Mouse (Mus musculus) right cerebral cortex, postnatal 10 days (tissue): ENCODE measurements at regions not wholly inside any gene's neighbourhood (a gene's known extent, or its start where the extent isn't known, plus 50 kb on each side); places are given as distances from the start of the nearest gene placed in this dataset.
"Not testable (repeated sequence)": the region's sequence is repeated elsewhere in the genome, so short reads cannot be mapped to it uniquely, and the experiment has no call there.

Experiments used
- DNase-seq, 2 experiments: peaks; one replicate each; pipeline ENCODE4 v3.0.0; 2021; ENCODE audit warnings: low spot score in 2 of 2

DNA sequence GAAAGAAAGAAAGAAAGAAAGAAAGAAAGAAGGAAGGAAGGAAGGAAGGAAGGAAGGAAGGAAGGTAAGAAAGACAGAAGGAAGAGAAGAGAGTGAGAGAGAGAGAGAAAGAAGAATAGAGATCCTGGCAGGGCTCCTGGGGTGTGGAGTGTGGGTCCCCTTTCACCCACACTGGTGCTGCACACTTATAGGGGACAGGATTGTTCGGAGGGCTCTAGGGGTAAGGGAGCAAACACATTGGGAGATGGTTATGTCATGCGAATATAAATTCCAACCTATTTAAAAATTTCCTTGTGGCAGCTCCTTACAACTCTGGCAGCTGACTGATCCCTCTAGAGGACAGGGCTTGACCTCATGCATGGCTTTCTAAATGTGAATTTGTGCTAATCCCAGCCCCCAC lies 286.5 kb downstream of the Fgf9 start:
- DNase-seq: no peak

DNA sequence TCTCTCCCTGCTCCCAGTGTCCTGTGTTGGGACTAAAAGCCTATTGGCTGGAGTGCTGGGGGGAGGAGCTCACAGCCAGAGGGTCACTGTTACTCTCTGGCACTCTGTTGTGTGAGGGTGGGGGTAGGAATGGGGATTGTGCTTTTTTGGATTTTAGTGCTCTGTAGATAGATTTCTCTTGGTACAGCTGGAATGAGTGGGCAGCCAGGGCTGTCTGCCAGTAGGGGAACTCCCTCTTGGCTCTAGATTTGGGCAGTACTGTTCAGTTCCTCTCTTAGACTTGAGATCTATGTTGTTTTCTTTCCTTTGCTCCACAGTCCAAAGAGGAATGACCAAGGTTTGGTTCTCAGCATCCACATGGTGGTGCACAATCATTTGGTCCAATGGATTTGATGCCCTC lies 282.6 kb downstream of the Fgf9 start:
- peak; percentile 52 to 66 for DNase-seq

DNA sequence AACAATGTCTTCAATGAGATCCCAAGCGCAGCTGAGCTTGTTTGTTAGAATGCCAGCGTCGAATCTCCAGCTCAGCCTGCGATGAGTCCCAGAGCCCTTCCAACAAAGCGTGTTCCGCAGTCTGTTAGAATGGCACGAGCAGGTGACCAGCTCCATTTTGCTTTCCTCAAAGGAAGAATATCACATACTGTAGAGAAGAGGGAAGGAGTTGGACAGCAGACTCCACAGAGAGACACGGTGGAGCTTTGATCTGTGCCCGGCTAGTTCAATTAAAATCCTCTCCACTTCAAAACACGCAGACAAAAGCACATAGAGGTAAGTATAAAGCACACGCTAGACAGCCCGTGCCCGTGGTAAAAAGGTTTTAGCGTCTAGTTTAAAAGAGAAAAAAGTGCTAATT lies 265.8 kb downstream of the Fgf9 start:
- no peak for DNase-seq

DNA sequence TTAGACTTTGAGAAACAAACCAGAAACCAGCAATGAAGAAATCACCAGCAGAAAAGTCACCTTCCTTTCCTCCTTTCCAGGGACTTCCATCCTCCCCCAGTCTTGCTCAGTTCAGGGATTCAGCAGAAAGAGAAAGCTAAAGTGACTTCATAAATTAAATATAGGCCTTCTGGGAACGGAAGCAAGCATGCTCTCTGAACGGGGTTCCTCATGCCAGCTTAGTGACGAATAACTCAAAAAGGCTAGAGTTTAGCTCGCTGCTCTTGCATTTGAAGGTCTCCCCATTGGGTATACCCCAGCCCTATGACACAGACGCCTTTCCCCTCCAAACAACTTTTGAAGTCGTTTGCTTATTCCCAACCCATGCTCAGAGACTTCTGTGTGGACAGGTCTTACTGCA lies 252.8 kb downstream of the Fgf9 start:
- no peak for DNase-seq

DNA sequence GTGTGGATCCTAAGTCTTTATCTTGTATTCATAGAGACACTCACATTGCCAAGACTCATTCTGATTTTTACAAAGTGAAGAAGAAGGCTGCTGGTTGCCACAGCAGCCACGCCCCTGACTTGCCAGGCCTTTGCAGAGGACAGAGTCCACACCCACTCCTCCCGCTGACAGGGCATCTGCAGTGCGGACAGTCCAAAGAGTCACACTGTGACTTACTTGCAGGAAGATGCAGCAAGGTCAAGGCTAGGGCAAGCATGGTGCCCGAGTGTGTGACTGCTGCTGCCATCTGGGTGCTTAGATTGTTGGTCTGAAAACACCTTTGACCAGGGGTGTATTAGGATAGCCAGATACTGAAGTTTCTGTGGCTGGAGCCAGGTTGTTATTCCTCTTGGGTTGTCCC lies 252.1 kb downstream of the Fgf9 start:
- DNase-seq: no peak

DNA sequence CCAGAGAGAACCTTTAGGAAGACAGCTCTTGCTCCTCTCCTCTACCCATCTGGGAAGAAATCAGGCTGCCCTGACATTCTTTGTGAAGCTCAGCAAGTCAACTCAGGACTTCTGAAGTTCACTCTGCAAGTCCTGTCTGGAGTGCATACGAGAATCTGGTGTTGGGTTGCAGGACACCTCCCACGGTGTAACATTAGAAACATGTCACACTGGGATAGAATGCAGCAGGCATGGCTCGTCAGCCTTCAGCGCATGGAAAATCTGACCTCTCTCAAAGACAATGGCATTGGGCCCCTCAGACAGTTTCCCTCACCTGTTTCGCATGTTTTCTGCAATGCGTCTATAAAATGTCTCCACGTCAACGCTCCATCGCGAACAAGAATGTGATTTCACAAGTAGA lies 251.5 kb downstream of the Fgf9 start:
- no peak for DNase-seq

DNA sequence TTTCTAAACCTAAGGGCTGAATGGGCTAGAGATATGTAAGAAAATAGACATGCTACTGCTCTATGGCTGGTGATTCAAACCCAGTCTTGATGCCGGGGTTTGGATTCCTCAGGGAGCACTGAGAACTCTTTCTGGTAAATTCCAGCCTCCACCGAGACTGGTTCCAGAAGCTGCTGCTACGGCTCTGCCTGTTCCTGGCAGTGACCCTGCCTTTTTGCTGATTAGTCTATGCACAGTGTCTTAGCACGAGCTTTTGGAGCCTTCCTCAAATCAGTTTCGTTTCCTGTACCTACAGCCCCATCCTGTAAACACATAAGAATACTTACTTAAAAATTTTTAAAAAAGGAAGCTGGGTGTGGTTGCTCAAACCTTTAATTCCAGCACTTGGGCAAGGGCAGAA lies 250.9 kb downstream of the Fgf9 start:
- no peak for DNase-seq

- no peak for DNase-seq
Observed at GRCm38 (mm10) chr14:58317640-58318039, 247.3 kb downstream of the Fgf9 start.

GRCm38 (mm10) chr14:58317231-58317630 lies 246.9 kb downstream of the Fgf9 start:
- no peak for DNase-seq

GRCm38 (mm10) chr14:58307695-58308094 lies 237.3 kb downstream of the Fgf9 start:
- no peak for DNase-seq

DNA sequence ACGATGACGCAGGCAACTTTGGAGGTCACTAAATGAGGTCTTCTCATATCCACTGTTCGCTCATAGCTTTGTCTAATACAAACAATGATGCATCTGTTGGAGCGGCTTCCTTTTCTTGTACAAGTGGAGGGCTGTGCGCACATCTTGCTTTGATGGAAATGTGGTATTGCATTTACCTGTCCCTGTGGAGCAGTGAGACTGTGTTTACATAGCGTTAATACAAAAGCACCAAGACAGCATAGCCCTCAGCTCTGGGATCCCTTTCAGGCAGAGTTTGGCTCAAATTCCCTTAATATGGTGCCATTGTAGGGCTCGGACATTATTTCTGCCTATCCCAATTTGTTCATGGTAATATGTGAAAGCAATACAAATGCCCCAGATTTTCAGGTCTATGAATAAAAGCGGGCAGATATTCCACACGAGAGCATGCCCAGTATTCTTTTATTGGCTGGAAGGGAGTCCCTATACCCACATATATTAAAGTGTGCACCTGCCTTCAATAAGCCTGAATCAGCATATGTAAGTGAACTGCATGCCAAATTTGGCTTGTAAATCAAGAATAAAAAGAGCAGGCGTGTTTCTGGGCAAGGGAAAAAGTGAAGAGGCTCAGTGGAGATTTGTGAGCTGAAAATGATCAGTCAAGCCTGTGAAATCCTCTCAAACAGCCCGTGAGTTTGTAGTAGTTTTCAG lies 236.6 kb downstream of the Fgf9 start:
- no peak for DNase-seq

DNA sequence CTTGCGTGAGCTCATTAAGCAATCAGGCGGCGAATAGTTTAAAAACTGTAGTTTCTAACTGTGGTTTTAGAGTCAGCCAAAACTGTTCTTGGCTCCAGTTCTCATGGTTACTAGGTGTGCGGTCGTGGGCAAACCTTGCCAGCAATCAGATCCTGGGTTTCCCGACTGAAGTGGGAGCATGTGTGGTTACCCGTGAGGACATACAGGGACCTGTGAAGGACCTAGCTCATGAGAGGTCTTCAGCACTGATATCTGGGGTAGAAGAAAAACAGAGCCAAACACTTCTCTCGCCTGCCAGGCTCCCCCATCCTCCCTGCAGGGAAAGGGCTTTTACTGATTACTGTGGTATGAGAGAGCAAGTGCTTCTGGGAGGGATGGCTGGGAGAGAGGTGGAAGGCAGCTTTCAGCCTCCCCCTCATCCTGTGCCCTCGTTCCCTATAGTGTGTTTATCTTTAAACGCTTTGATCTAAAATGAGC lies 230.1 kb downstream of the Fgf9 start:
- DNase-seq: no peak

DNA sequence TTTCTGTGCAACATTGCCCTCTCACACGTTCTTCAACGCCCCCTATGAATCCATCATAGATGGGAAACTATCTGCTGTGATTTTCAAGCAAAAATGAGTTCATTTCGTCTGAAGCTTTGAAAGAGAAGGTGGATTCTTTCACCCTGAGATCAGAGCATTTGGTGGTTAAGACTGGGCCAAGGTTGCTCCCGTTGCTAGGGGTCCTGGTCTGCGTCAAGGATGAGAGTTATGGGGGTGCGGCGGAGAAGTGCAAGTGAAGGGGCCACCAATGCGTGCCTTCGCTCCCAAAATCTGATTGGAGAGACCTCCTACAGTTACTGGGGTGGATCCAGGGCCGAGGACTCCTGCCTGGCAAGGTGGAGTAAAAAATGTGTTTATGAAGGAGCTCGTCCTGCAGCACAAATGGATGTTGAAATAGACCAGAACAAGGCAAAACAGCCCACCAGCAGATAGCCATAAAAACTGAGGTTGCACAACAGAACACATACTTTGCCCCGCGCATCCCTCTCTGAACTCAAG lies 215.7 kb downstream of the Fgf9 start:
- DNase-seq: no peak

DNA sequence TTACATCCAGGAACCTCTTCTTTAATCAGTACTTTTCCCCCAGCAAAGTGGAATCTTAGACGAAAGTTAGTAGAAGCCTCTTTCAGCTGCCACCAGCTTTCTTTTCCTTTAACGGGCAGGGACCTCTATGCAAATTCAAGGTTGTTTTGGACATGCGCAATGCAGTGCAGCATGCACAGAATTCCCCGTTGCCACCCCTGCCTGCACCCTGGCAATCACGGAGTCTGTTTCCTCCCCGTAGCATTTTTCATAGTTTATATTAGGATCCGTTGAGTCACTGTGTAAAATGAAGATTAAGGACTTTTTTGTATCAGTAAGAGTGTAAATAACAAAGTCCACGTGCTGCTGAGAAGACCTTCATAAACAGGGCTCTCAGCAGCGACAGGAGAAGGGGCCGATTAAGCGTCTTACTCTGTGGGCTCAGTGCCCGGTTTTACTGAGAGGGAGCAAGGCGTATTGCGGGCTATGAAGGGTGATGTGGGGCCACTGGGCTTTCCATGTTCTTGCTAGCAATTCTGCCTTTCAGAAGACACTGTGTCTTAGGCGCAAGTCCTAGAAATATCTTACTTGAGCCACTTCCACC lies 212.5 kb downstream of the Fgf9 start:
- peak in 1 of 2 experiments; percentile 28 for DNase-seq

DNA sequence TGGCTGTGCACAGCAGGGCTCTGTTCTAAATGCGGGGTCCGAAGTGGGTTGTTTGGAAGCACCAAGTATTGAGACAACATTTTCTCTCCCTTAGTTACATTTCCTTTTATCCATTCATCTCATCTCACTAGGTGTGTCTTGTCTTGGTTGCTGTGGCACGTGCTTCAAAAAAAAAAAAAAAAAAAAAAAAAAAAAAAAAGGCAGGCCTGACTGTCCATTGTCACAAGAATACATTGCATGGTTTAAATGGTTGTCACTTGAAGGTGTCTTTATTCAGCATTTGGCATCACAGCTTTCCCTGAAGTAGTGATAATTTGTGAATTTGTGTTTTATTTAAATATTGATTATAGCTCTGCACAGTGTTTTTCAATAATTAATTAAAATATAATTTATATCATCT lies 211.9 kb downstream of the Fgf9 start:
- DNase-seq: no peak

- DNase-seq: not testable (repeated sequence)
Observed at GRCm38 (mm10) chr14:58274440-58274839, 204.1 kb downstream of the Fgf9 start.

DNA sequence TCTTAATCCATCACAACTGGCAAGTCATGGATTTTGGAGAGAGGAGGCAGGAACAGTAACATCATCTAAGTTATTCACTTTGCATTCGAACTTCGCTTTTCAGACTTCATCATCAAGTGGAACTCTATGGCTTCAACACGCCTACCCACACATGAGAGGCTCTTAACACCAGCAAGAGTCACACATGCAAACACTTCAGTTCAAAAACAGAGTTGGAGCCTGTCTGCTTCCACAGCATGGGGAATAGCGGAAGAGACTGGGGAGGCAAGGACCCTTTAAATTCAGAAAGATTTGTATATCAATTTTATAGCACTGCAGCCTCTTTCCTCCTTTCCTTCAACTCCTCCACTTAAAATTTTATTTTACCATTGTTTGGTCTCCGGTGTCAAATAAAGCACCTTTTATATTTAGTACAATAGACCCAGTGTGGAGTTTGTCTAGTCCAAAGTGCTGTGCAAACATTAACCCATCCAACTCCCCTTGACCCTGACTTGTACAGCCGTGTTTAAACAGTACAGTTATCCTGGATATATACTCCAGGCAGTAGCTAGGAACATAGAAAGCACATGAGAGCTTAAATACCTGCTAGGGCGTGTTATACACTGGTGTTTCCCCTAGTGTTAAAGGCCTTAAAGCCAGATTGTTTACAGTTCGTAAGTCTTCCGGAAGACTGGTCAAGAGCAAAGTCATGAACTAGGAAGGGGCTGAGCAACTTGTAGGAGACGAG lies 203.5 kb downstream of the Fgf9 start:
- DNase-seq: no peak

DNA sequence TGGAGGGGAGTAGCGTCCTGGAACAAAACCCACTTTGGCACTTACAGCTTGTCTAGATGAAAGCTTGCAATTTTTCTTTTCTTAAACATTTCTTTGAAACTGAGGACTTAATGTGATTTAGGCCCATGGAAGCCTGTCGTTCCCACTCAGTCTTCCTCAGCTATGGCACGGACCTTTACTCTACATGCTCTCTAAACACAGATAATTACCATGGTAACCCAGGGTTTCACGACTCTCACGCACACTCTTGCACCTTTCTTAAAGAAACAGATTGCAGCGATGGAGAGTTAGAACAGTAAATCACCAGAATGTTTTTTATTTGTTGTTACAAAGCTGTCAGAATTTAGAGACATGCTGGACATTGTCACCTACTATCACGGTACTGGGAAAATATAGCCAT lies 195.0 kb downstream of the Fgf9 start:
- DNase-seq: no peak

DNA sequence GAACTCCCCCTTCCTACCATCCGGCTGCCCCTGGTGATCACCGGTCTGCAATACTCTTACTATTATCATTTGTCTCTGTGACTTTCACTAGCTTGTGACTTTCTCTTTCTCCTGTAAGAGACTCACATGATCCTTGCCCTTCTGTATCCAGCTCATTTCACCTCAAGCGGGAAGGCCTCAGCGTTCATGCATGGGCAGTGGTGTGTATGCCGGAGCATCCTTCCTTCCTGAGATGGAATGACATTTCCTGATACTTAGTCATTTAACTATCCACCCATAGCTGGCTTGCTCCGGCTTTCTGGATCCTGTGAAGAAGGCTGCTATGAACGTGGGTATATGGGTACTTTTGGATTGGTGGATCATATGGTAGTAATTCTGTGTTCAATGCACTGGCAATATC lies 194.1 kb downstream of the Fgf9 start:
- DNase-seq: no peak

DNA sequence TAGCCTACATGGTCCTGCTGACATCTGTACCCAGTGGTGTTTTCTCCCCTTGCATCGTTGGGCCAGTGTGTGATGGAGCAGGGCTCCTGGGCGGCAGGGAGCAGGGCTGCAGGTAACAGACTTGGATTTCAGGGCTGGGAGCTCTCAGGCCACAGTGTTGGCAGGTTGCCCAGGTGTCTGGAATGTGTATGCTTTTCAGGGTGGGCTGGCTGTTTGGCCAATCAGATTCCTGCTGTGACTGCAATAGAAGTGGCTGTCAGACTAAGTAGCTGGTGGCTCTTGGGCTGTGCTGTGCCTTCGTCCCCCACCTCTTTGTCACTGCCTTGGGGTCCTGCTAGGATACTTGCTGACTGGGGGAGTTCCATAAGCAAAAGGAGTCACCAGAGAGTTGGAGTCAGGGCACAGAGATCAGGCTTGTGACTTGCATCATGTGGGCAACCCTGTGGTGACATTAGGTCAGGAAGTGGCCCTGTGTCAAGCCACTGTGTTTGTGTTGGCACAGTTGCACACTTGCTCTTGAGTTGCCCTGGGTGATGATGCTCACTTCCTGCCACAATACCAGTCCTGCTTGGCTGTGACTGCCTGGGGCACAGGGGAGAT lies 183.1 kb downstream of the Fgf9 start:
- peak in 1 of 2 experiments; percentile 24 for DNase-seq

GRCm38 (mm10) chr14:58225869-58226268 lies 155.5 kb downstream of the Fgf9 start:
- no peak for DNase-seq

- DNase-seq: no peak
Observed at GRCm38 (mm10) chr14:58224419-58224818, 154.1 kb downstream of the Fgf9 start.
